Mouse (Mus musculus) thymus, postnatal 10 days (tissue): Measurements from ENCODE around the gene Prdm1.

Experiments
- DNase-seq, 2 experiments: peaks; one replicate each; pipeline ENCODE4 v3.0.0; 2021; ENCODE audit warnings: low spot score in 2 of 2

Prdm1 gene

DNA sequence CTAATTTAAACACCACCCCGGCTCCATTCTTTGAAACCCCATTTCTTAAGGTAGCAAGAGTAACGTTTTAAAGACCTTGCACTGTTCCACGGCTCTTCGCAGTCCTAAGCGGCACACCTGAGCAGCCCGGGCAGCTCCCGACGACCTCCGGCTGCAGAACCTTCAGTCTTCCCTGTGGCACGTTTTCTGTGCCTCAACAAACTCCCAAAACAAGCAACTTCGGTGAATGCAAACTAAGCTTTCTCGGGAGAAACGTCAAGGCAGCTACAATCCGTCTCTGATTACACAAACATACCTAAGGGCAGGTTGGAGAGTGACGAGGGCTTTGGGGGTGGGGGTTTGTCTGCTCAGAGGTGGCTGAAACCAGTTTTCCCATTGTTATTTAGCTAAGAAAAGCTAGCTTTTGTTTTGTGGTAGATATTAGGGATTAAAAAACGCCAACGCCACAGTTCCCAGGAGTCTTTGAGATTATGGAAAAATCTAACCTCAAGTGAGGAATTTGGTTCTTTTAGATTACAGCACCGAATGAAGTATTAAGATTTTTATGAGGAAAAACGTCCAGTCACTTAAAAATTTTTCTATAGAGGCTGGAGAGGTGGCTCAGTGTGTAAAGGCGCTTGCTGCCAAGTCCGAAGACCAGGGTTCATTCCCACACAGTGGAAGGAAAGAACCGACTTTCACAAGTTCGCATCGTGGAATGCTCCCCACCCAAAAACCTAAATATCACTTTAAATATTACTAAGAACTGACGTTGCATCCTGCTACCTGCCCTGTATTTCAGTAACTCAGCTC, at the start of gene Prdm1:
Prdm1 (minus strand) TSS at position 211 of the 792 bp plus-strand sequence.
- DNase-seq, result no peak

DNA sequence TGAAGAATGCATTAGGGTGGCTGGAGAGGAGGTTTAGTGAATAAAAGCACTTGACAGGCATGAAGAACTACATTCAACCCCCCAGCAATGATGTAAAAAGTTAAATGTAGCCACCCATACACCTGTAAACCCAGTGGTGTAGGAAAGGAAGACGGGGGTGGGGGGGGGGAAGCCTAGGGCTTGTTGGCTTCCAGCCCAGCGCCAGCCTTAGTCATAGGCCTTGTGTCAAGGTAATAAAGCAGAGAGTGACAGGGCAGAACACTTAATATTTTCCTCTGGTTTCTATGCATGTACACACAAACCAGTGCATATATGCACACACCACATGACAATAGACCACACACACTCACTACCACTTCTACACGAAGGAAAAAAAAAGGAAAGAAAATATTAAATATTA, 37.7 kb upstream of the Prdm1 start:
- DNase-seq, result no peak

GRCm38 (mm10) chr10:44565109-44565508, 36.8 kb upstream of the Prdm1 start:
- DNase-seq, result no peak

DNA sequence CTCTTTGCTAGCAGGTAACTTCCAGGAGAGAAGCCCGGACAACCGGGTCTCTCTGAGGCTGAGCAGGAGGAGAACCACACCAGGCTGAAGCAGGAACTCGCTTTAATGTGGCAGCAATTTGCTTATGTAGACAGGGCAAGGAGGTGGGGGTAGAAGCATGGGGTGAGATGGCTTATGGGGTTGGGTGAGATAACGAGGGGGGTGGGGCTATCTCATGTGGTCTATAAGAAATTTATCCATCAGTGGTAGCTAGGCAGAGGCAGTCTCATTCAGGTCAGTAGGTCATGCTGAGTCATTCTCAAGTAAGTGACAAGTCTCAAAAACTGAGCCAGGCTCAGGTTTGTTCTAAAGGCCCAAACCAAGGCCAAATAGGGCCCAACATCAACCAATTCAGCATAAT, 28.5 kb upstream of the Prdm1 start:
- DNase-seq, result no peak

GRCm38 (mm10) chr10:44555317-44555716, 27.0 kb upstream of the Prdm1 start:
- DNase-seq, result no peak

- no peak for DNase-seq
These were observed 25.3 kb upstream of the Prdm1 start for GRCm38 (mm10) chr10:44553648-44554047.

DNA sequence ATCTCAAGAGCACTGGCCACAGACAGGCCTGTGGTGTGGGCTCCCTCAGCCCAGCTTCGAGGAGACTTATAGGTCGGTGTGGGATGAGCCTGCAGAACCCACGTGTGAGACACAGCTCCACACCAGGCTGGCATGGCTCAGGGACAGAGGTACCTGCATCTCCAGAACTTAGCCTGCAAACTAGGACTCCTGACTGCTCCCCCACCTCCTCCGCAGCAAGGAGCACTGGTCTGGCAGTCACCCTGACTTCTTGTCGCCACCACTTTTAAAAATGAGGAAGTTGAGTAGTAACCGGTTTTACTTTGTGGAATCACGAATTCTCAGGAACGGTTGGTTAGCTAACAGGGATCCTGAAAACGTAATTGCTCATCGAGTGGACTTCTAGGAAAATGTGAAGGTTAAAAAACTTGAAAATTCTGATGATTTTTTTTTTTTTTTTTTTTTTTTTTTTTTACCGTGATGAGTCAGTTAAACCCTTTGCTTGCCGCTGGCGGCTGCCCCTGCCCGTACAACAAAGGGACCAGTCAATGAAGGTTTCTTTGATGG, 10.8 kb upstream of the Prdm1 start:
- DNase-seq, result no peak

GRCm38 (mm10) chr10:44538137-44538536, 9.8 kb upstream of the Prdm1 start:
- no peak for DNase-seq

GRCm38 (mm10) chr10:44530067-44530360, 1.7 kb upstream of the Prdm1 start:
- DNase-seq, result no peak

GRCm38 (mm10) chr10:44529218-44530066, 1.1 kb upstream of the Prdm1 start:
- DNase-seq, result peak; percentile 80 to 85

- DNase-seq, result no peak
These were observed 650 bp downstream of the Prdm1 start for GRCm38 (mm10) chr10:44527651-44528050.

- peak in 1 of 2 experiments; percentile 7 for DNase-seq
These were observed 1.3 kb downstream of the Prdm1 start for GRCm38 (mm10) chr10:44526751-44527591.

DNA sequence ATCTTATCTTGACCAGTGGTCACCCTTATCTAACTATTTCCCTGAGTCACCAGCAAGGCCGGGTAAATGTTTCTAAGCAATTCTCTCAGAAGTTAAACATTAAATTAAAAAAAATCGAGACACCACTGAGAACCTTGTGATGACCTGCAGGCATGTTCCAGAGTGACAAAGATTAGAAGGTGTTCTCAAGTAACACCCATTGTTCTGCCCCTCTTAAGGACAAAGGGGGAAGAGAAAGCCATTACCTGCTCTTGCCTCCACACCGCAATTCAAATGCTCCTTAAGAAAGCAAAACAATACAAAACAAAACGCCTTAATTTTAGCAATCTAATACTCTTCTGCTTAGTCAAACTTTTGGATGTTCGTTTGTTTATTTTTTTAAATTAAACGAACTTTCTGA, 8.1 kb downstream of the Prdm1 start:
- DNase-seq, result no peak

GRCm38 (mm10) chr10:44518631-44519030, 9.7 kb downstream of the Prdm1 start:
- DNase-seq, result no peak

- DNase-seq, result no peak
These were observed 15.2 kb downstream of the Prdm1 start for GRCm38 (mm10) chr10:44513108-44513507.

DNA sequence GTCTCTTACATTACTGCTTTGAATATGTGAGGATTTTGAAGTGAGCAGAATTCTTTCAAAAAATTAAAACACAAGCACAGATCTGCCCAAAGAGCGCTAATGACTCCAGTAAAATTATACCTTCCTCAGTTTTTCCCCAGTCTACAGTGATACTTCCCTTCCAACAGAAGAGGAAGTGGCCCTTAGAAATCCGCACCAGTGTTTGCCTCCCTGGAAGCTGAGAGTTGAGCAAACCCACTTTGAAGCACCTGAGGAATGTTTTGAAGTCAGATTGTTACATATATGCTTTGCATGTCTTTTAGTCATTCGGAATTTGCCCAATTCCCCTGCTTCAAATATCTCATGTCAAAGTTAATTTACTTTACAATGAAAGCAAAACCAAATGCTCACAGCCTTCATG, 17.3 kb downstream of the Prdm1 start:
- no peak for DNase-seq

GRCm38 (mm10) chr10:44508649-44509048, 19.7 kb downstream of the Prdm1 start:
- no peak for DNase-seq

- DNase-seq, result no peak
These were observed 20.3 kb downstream of the Prdm1 start for GRCm38 (mm10) chr10:44507984-44508383.

DNA sequence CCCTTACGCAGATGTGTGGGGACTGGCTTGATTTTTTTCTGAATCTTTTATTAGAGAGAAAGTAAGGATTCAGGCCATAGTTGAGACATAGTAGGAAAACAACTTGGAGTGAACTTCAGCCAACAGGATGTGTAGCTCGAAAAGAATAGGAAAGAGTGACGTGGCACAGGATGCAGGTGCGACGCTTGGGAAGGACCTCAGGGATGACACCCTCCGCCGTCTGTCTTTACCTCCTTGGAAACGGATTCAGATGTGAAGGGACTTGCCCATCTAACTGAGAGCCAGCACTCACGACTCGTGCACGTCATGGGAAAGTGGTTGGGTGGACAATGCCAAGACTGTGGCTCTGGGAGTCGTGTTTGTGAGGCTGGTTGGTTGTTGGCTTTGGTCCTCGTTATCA, 25.4 kb downstream of the Prdm1 start:
- no peak for DNase-seq

GRCm38 (mm10) chr10:44499897-44500519, 28.3 kb downstream of the Prdm1 start:
- no peak for DNase-seq

DNA sequence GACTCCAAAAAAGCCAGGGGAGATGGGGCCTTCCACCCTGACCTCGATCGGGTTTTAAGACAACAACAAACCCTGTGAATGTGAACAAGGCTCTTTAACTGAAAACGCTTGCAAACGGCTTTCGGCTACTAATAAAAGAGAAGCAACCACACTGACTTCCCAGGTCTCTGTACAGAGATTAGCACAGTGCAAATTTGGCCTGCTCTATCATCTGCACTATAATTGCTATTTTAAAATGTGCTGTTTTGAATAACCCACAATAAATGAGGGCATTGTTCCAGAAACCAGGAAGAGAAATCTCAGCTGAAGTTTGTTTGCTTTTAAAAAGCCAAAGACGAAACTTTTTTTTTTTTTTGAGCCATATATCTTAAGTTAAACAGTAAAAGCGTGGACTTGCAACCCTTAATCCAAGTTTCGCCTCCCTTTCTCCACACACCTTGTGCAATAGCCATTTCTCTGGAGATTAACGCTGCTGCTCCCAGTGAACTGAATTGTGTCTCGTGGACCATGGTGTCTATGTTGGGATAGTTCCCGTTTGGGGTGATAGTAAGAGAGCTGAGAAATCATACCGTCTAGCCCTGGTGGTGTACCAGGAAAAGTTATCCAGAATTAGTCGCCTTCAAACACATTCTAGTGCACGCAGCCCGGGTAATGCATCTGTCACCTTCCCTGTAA, 34.3 kb downstream of the Prdm1 start:
- DNase-seq, result no peak
